Mouse (Mus musculus): ENCODE data around the gene Tmem263. TPM values are rescaled to one million over a fixed set of nuclear protein-coding genes. Genes with fewer than 3 reads are reported as not detected.

The Tmem263 gene
- polyA plus RNA-seq, 1 experiment from 2014 or later: 62.8 TPM

GRCm38 (mm10) chr10:85146282-85146681 is 43.9 kb downstream of the Tmem263 start:
- H3K4me3 ChIP-seq: no peak overlapping the region
- H3K4me2 ChIP-seq (replicated peaks): no peak overlapping the region
- no peaks in the 10 kb centered on the region for H3K9me3 ChIP-seq
- H3K27ac ChIP-seq: no peak overlapping the region
- no peaks in the 10 kb centered on the region for H3K27me3 ChIP-seq (replicated peaks)
- WGBS: 86% methylated on average over 14 of the region's 14 CpGs
- H3K9ac ChIP-seq: no peak overlapping the region
- peaks cover 34% of the 10 kb centered on the region for H3K36me3 ChIP-seq
- ATAC-seq (ENCODE audit: low FRiP score, low read depth): no peak
- no peaks in the 10 kb centered on the region for H3K4me1 ChIP-seq

DNA sequence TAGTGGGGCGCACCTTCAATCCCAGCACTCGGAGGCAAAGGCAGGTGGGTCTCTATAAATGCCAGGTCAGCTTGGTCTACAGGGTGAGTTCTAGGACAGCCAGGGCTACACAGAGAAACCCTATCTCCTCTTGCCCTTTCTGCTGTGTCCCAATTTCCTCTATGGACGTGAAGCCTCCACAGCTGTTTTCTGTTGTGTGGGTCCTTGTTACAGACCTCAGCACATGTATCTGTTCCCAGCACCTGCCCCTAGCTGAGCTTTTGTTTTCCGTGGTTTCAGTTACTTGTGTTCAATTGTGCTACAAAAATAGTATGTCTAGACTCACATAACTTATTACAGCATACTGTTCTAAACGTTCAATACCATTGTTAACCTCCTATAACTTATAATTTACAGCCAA is 46.8 kb downstream of the Tmem263 start:
- Histone ChIP-seq H3K4me1 (no peaks in the 10 kb centered on the region), H3K27me3 (replicated peaks) (no peaks in the 10 kb centered on the region), H3K36me3 (peaks cover 22% of the 10 kb centered on the region), H3K9me3 (no peaks in the 10 kb centered on the region), H3K9ac (no peak overlapping the region), H3K27ac (no peak overlapping the region), H3K4me2 (replicated peaks) (no peak overlapping the region), H3K4me3 (no peak overlapping the region)
- ATAC-seq (ENCODE audit: low FRiP score, low read depth): no peak
- 70% methylated on average over 5 of the region's 5 CpGs for WGBS

GRCm38 (mm10) chr10:85154195-85154594 is 51.8 kb downstream of the Tmem263 start:
- no peaks in the 10 kb centered on the region for H3K9me3 ChIP-seq
- no peaks in the 10 kb centered on the region for H3K4me1 ChIP-seq
- peaks cover 4% of the 10 kb centered on the region; the same call in 1 of the 2 replicates for H3K36me3 ChIP-seq
- 13% methylated on average over 2 of the region's 2 CpGs for WGBS
- H3K4me2 ChIP-seq (replicated peaks): no peak overlapping the region
- H3K9ac ChIP-seq: no peak overlapping the region
- no peak for ATAC-seq (ENCODE audit: low FRiP score, low read depth)
- no peak overlapping the region for H3K27ac ChIP-seq
- H3K27me3 ChIP-seq (replicated peaks): no peaks in the 10 kb centered on the region
- no peak overlapping the region for H3K4me3 ChIP-seq

- no peaks in the 10 kb centered on the region for H3K36me3 ChIP-seq
- H3K4me1 ChIP-seq: no peaks in the 10 kb centered on the region
- no peak overlapping the region for H3K9ac ChIP-seq
- no peak overlapping the region for H3K4me2 ChIP-seq (replicated peaks)
- ATAC-seq (ENCODE audit: low FRiP score, low read depth): no peak
- H3K4me3 ChIP-seq: no peak overlapping the region
- no peaks in the 10 kb centered on the region for H3K9me3 ChIP-seq
- 91% methylated on average over 7 of the region's 7 CpGs for WGBS
- no peak overlapping the region for H3K27ac ChIP-seq
- H3K27me3 ChIP-seq (replicated peaks): no peaks in the 10 kb centered on the region
These were observed 55.0 kb downstream of the Tmem263 start for GRCm38 (mm10) chr10:85157451-85157850.

DNA sequence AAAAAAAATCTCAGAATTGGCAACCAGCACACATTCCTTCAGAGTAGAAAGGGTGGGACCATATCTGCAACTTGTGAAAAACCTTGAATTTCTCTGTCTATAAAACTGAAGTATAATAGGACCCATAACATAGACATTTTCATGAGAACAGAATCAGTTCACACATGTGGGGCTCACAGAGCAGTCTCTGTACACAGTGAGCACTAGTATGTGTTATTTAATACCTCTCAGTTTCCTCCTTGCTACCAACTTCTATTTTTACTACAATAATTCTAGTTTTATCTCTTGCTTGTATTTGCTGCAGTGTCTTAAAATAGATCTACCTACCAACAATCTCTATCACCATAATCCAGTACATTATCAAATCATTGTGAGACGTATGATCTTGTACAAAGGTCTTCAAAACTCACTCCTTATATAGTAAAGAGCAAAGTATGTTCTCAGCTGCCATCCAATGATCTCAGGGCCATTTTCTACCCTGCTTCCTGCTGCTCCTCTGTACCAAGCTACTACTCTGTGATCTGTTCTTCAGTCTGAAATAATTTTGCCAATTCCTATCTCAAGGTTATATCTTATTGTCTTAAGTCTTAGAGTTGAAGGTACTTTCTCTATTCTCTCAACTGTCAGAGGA is 57.7 kb downstream of the Tmem263 start:
- Histone ChIP-seq H3K4me2 (replicated peaks) (no peak overlapping the region), H3K36me3 (no peaks in the 10 kb centered on the region), H3K27ac (no peak overlapping the region), H3K4me1 (no peaks in the 10 kb centered on the region), H3K27me3 (replicated peaks) (no peaks in the 10 kb centered on the region), H3K9me3 (no peaks in the 10 kb centered on the region), H3K9ac (no peak overlapping the region), H3K4me3 (no peak overlapping the region)
- no peak for ATAC-seq (ENCODE audit: low FRiP score, low read depth)
- 93% methylated on average over 1 of the region's 1 CpGs for WGBS

GRCm38 (mm10) chr10:85161745-85162351 is 59.4 kb downstream of the Tmem263 start:
- Histone ChIP-seq H3K4me2 (replicated peaks) (no peak overlapping the region), H3K4me1 (no peaks in the 10 kb centered on the region), H3K4me3 (no peak overlapping the region), H3K27ac (no peak overlapping the region), H3K27me3 (replicated peaks) (no peaks in the 10 kb centered on the region), H3K36me3 (no peaks in the 10 kb centered on the region), H3K9me3 (no peaks in the 10 kb centered on the region), H3K9ac (no peak overlapping the region)
- WGBS: 74% methylated on average over 5 of the region's 5 CpGs
- ATAC-seq (ENCODE audit: low FRiP score, low read depth): no peak

DNA sequence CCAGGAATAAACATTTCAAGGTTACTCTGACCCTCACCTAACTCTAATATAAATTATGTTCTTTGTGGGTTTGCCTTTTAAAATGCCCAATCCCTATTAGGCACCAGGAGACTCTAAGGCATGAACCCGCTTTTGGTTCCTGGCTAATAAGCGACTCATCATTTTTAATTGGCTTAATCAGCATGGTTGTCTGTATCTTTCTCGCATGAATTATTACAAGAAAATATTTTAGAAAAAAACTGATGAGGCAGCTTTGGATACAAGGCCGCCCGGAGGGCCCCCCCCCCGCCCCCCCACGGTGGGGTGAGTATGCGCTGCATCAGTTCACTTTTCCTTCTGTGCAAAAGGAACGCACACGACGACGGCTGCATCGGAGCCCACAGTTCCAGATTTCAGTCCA is 62.4 kb downstream of the Tmem263 start:
- H3K9ac ChIP-seq: no peak overlapping the region
- H3K27me3 ChIP-seq (replicated peaks): no peaks in the 10 kb centered on the region
- no peaks in the 10 kb centered on the region for H3K9me3 ChIP-seq
- H3K27ac ChIP-seq: no peak overlapping the region
- H3K4me2 ChIP-seq (replicated peaks): no peak overlapping the region
- H3K4me3 ChIP-seq: no peak overlapping the region
- H3K36me3 ChIP-seq: no peaks in the 10 kb centered on the region
- 91% methylated on average over 13 of the region's 13 CpGs for WGBS
- H3K4me1 ChIP-seq: no peaks in the 10 kb centered on the region
- no peak for ATAC-seq (ENCODE audit: low FRiP score, low read depth)

- Histone ChIP-seq H3K4me1 (no peaks in the 10 kb centered on the region), H3K27ac (no peak overlapping the region), H3K4me3 (no peak overlapping the region), H3K36me3 (no peaks in the 10 kb centered on the region), H3K27me3 (replicated peaks) (no peaks in the 10 kb centered on the region), H3K9ac (no peak overlapping the region), H3K4me2 (replicated peaks) (no peak overlapping the region), H3K9me3 (no peaks in the 10 kb centered on the region)
- no peak for ATAC-seq (ENCODE audit: low FRiP score, low read depth)
- 86% methylated on average over 5 of the region's 5 CpGs for WGBS
These were observed 62.9 kb downstream of the Tmem263 start for GRCm38 (mm10) chr10:85165306-85165705.

Other genes with a start within 250 kb of the Tmem263 start
- gene Ric8b, start 185.0 kb upstream of the Tmem263 start, polyA plus RNA-seq (2016; fragmentation: Nextera tagmentation; extraction: Ambion mirVana): 43.2 and 44.1 TPM in 2 replicates
- gene Fhl4, start 132 bp upstream of the Tmem263 start, polyA plus RNA-seq (2016; fragmentation: Nextera tagmentation; extraction: Ambion mirVana): 1.3 and 1.8 TPM in 2 replicates
- gene Mterf2, start 25.4 kb downstream of the Tmem263 start, polyA plus RNA-seq (2016; fragmentation: Nextera tagmentation; extraction: Ambion mirVana): 32.2 and 35.3 TPM in 2 replicates
- 36.6 and 37.2 TPM in 2 replicates for gene Cry1, start 82.4 kb downstream of the Tmem263 start, polyA plus RNA-seq (2016; fragmentation: Nextera tagmentation; extraction: Ambion mirVana)

All from neural tube, embryonic 12.5 days (tissue).